Mouse (Mus musculus) thymus, adult 2 months (tissue): Measurements from ENCODE around the gene Gm20830. TPM values are rescaled to one million over a fixed set of nuclear protein-coding genes. Genes with fewer than 3 reads are reported as not detected.
"Not testable (repeated sequence)": the region's sequence is repeated elsewhere in the genome, so short reads cannot be mapped to it uniquely, and the experiment has no call there.

Experiments used
- DNase-seq: peaks from one replicate; pipeline ENCODE4 v3.0.0; 2021
- H3K27ac ChIP-seq: fragments of 200-500 bp; 2 replicates; pipeline ENCODE4 v1.5.1; 2012; ENCODE audit warnings: low read length, control low read depth; ENCODE audit not compliant: control insufficient read depth, insufficient read depth
- H3K27me3 ChIP-seq: fragments of 200-500 bp; 2 replicates; pipeline ENCODE4 v1.6.1; 2012; ENCODE audit warnings: mild to moderate bottlenecking, low read length, moderate library complexity, mixed read lengths; ENCODE audit not compliant: control insufficient read depth, insufficient read depth
- H3K36me3 ChIP-seq: fragments of 200-500 bp; 2 replicates; pipeline ENCODE4 v1.6.1; 2012; ENCODE audit warnings: mild to moderate bottlenecking, low read length, moderate library complexity; ENCODE audit not compliant: control insufficient read depth, insufficient read depth
- H3K4me1 ChIP-seq: fragments of 200-500 bp; replicated peaks from 2 replicates; pipeline ENCODE4 v1.6.1; 2012; ENCODE audit warnings: low read length; ENCODE audit not compliant: control insufficient read depth, insufficient read depth
- H3K4me3 ChIP-seq: fragments of 200-500 bp; 2 replicates; pipeline ENCODE4 v1.5.1; 2012; ENCODE audit warnings: mild to moderate bottlenecking, low read length, control low read depth, moderate library complexity; ENCODE audit not compliant: control insufficient read depth, insufficient read depth
- WGBS: fragments of 180-500 bp; shearing (Covaris S2); methylation state at CpG from one replicate; pipeline ENCODE4 v1.1.7; 2018; 5-methylcytosine and 5-hydroxymethylcytosine counted together
- polyA plus RNA-seq: library from polyadenylated mRNA; depleted of rRNA; stranded (reverse); fragments of >200 nt; gene quantifications from 2 replicates; pipeline ENCODE4 v1.2.3, GENCODE M21; 2012; rRNA removed

The Gm20830 gene
- not detected in 2 replicates for polyA plus RNA-seq

GRCm38 (mm10) chrY:6918182-6918581, at the start of gene Gm20830:
Gene Gm20830 (minus strand): TSS chrY:6918282.
- H3K36me3 ChIP-seq, H3K27ac ChIP-seq, H3K4me1 ChIP-seq, H3K27me3 ChIP-seq, H3K4me3 ChIP-seq, DNase-seq: not testable (repeated sequence)
- WGBS, result 41% methylated on average over 3 of the region's 3 CpGs

Other genes starting within 250 kb of the Gm20830 start
- gene Gm21719, start 235.4 kb downstream of the Gm20830 start, polyA plus RNA-seq, result not detected in 2 replicates